Mouse (Mus musculus): ENCODE data around the gene Stk39. TPM values are rescaled to one million over a fixed set of nuclear protein-coding genes. Genes with fewer than 3 reads are reported as not detected.

The Stk39 gene
- polyA plus RNA-seq, 1 experiment from 2014 or later, result 39.5 TPM

DNA sequence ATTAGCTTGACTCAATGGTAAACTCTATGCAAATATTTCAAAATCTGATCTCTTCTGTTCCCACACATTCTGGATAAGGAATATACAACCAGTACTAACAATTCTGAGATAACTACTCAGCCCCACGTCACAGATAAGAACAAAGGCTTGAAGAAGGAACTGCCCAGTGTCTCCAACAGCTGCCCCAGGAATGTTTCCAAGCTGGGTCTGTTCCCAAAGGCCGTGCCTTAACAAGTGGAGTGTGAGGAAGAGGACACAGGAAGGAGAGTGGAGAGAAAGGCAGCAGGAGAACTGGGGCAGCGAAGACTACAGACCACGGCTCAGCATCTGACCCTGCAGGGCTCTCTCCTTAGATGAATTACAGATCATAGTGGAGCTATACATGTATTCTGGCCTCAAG is 39.2 kb downstream of the Stk39 start:
- no peak overlapping the region for H3K4me2 ChIP-seq (ENCODE audit: low read depth)
- H3K27ac ChIP-seq (ENCODE audit: low read depth, low read length), result no peak overlapping the region
- no peaks in the 10 kb centered on the region for H3K9me3 ChIP-seq (ENCODE audit: control insufficient read depth, low read length)
- H3K4me1 ChIP-seq (ENCODE audit: control insufficient read depth, insufficient read depth, low read length), result peaks cover 3% of the 10 kb centered on the region
- 65% methylated on average over 4 of the region's 4 CpGs for WGBS
- no peak overlapping the region for H3K9ac ChIP-seq (ENCODE audit: low read length)
- H3K36me3 ChIP-seq (ENCODE audit: control insufficient read depth, insufficient read depth, low read length), result no peaks in the 10 kb centered on the region
- no peak for DNase-seq (ENCODE audit: low spot score)
- H3K4me3 ChIP-seq (ENCODE audit: low read depth, low read length), result no peak overlapping the region
- no peak for ATAC-seq (ENCODE audit: insufficient read depth, low FRiP score, low TSS enrichment)
- no peaks in the 10 kb centered on the region for H3K27me3 ChIP-seq (ENCODE audit: control insufficient read depth, insufficient read depth, low read length)

GRCm38 (mm10) chr2:68431024-68431962 is 40.8 kb downstream of the Stk39 start:
- WGBS, result 82% methylated on average over 14 of the region's 14 CpGs
- no peak overlapping the region for H3K4me3 ChIP-seq (ENCODE audit: low read depth, low read length)
- no peak for ATAC-seq (ENCODE audit: insufficient read depth, low FRiP score, low TSS enrichment)
- H3K36me3 ChIP-seq (ENCODE audit: control insufficient read depth, insufficient read depth, low read length), result no peaks in the 10 kb centered on the region
- H3K9ac ChIP-seq (ENCODE audit: low read length), result no peak overlapping the region
- H3K27ac ChIP-seq (ENCODE audit: low read depth, low read length), result no peak overlapping the region
- H3K4me1 ChIP-seq (ENCODE audit: control insufficient read depth, insufficient read depth, low read length), result peaks cover 3% of the 10 kb centered on the region
- no peaks in the 10 kb centered on the region for H3K27me3 ChIP-seq (ENCODE audit: control insufficient read depth, insufficient read depth, low read length)
- H3K9me3 ChIP-seq (ENCODE audit: control insufficient read depth, low read length), result no peaks in the 10 kb centered on the region
- no peak overlapping the region for H3K4me2 ChIP-seq (ENCODE audit: low read depth)
- DNase-seq (ENCODE audit: low spot score), result no peak

GRCm38 (mm10) chr2:68430493-68430892 is 41.6 kb downstream of the Stk39 start:
- H3K9me3 ChIP-seq (ENCODE audit: control insufficient read depth, low read length), result no peaks in the 10 kb centered on the region
- peaks cover 3% of the 10 kb centered on the region; the same call in 1 of the 2 replicates for H3K4me1 ChIP-seq (ENCODE audit: control insufficient read depth, insufficient read depth, low read length)
- 88% methylated on average over 5 of the region's 5 CpGs for WGBS
- H3K27ac ChIP-seq (ENCODE audit: low read depth, low read length), result no peak overlapping the region
- no peaks in the 10 kb centered on the region for H3K36me3 ChIP-seq (ENCODE audit: control insufficient read depth, insufficient read depth, low read length)
- H3K9ac ChIP-seq (ENCODE audit: low read length), result no peak overlapping the region
- ATAC-seq (ENCODE audit: insufficient read depth, low FRiP score, low TSS enrichment), result no peak
- no peak overlapping the region for H3K4me2 ChIP-seq (ENCODE audit: low read depth)
- H3K27me3 ChIP-seq (ENCODE audit: control insufficient read depth, insufficient read depth, low read length), result no peaks in the 10 kb centered on the region
- no peak overlapping the region for H3K4me3 ChIP-seq (ENCODE audit: low read depth, low read length)
- DNase-seq (ENCODE audit: low spot score), result no peak

DNA sequence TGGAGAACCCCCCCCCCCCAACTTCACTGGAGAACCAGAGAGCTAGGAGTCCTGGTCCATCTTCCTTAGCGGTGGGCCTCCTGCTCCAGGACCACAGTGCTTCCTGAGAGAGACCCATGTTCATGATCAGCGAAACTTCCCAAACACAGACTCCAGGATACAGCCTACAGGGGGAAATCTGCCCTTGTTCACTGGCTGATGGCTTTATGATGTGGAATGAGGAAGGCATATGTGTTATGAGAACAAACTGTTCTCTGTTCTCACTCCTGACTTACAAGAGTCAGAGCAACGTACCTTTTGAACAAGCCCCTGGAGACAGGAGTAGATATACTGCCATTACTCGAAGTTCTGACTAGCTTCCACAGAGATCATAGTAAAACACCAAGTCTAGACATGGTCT is 42.6 kb downstream of the Stk39 start:
- Histone ChIP-seq H3K4me1 (ENCODE audit: control insufficient read depth, insufficient read depth, low read length) (peaks cover 3% of the 10 kb centered on the region; the same call in 1 of the 2 replicates), H3K4me2 (ENCODE audit: low read depth) (no peak overlapping the region), H3K9me3 (ENCODE audit: control insufficient read depth, low read length) (no peaks in the 10 kb centered on the region), H3K4me3 (ENCODE audit: low read depth, low read length) (no peak overlapping the region), H3K9ac (ENCODE audit: low read length) (no peak overlapping the region), H3K27me3 (ENCODE audit: control insufficient read depth, insufficient read depth, low read length) (no peaks in the 10 kb centered on the region), H3K27ac (ENCODE audit: low read depth, low read length) (no peak overlapping the region), H3K36me3 (ENCODE audit: control insufficient read depth, insufficient read depth, low read length) (no peaks in the 10 kb centered on the region)
- ATAC-seq (ENCODE audit: insufficient read depth, low FRiP score, low TSS enrichment) (no peak), DNase-seq (ENCODE audit: low spot score) (no peak)
- 87% methylated on average over 4 of the region's 4 CpGs for WGBS

- DNase-seq (ENCODE audit: low spot score), result no peak
- Histone ChIP-seq H3K36me3 (ENCODE audit: control insufficient read depth, insufficient read depth, low read length) (no peaks in the 10 kb centered on the region), H3K9ac (ENCODE audit: low read length) (no peak overlapping the region), H3K4me2 (ENCODE audit: low read depth) (no peak overlapping the region), H3K27ac (ENCODE audit: low read depth, low read length) (no peak overlapping the region), H3K4me1 (ENCODE audit: control insufficient read depth, insufficient read depth, low read length) (peaks cover 3% of the 10 kb centered on the region; the same call in 1 of the 2 replicates), H3K9me3 (ENCODE audit: control insufficient read depth, low read length) (no peaks in the 10 kb centered on the region), H3K4me3 (ENCODE audit: low read depth, low read length) (no peak overlapping the region), H3K27me3 (ENCODE audit: control insufficient read depth, insufficient read depth, low read length) (no peaks in the 10 kb centered on the region)
- ATAC-seq (ENCODE audit: insufficient read depth, low FRiP score, low TSS enrichment), result no peak
- 69% methylated on average over 5 of the region's 5 CpGs for whole genome bisulfite sequencing
These were observed 45.0 kb downstream of the Stk39 start for GRCm38 (mm10) chr2:68426977-68427577.

- ATAC-seq (ENCODE audit: insufficient read depth, low FRiP score, low TSS enrichment), result no peak
- DNase-seq (ENCODE audit: low spot score), result no peak
- H3K4me1 ChIP-seq (ENCODE audit: control insufficient read depth, insufficient read depth, low read length), result peaks cover 3% of the 10 kb centered on the region; the same call in 1 of the 2 replicates
These were observed 46.0 kb downstream of the Stk39 start for GRCm38 (mm10) chr2:68426074-68426473.

GRCm38 (mm10) chr2:68421002-68421401 is 51.1 kb downstream of the Stk39 start:
- no peak overlapping the region for H3K4me2 ChIP-seq (ENCODE audit: low read depth)
- no peaks in the 10 kb centered on the region for H3K9me3 ChIP-seq (ENCODE audit: control insufficient read depth, low read length)
- no peak overlapping the region for H3K27ac ChIP-seq (ENCODE audit: low read depth, low read length)
- ATAC-seq (ENCODE audit: insufficient read depth, low FRiP score, low TSS enrichment), result no peak
- H3K36me3 ChIP-seq (ENCODE audit: control insufficient read depth, insufficient read depth, low read length), result no peaks in the 10 kb centered on the region
- WGBS, result 70% methylated on average over 6 of the region's 6 CpGs
- H3K9ac ChIP-seq (ENCODE audit: low read length), result no peak overlapping the region
- no peaks in the 10 kb centered on the region for H3K4me1 ChIP-seq (ENCODE audit: control insufficient read depth, insufficient read depth, low read length)
- DNase-seq (ENCODE audit: low spot score), result no peak
- no peak overlapping the region for H3K4me3 ChIP-seq (ENCODE audit: low read depth, low read length)
- no peaks in the 10 kb centered on the region for H3K27me3 ChIP-seq (ENCODE audit: control insufficient read depth, insufficient read depth, low read length)

More at GRCm38 (mm10) chr2:68426074-68426473, 46.0 kb downstream of the Stk39 start:
- Histone ChIP-seq H3K9me3 (ENCODE audit: control insufficient read depth, low read length) (no peaks in the 10 kb centered on the region), H3K27ac (ENCODE audit: low read depth, low read length) (no peak overlapping the region), H3K4me2 (ENCODE audit: low read depth) (no peak overlapping the region), H3K27me3 (ENCODE audit: control insufficient read depth, insufficient read depth, low read length) (no peaks in the 10 kb centered on the region), H3K4me3 (ENCODE audit: low read depth, low read length) (no peak overlapping the region), H3K36me3 (ENCODE audit: control insufficient read depth, insufficient read depth, low read length) (no peaks in the 10 kb centered on the region), H3K9ac (ENCODE audit: low read length) (no peak overlapping the region)
- WGBS, result 94% methylated on average over 4 of the region's 4 CpGs

DNA sequence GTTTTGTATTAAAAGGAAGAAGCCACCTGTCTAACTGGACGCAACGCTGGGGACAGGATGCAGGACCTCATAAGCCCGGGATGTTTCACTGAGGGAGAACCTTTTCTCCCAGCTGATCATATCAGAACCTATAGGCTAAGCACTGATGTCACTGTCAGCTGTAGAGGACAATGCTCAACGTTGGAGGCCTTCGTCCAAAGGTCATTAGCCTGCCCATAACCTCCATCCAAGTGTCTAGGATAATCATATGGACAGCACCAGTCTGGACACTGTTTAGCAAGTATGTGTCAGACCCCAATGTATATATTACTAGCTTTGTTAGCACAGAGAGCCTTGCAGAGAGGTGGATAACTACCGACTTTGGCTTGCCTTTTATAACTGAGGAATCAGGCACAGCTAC is 51.8 kb downstream of the Stk39 start:
- H3K9ac ChIP-seq (ENCODE audit: low read length), result no peak overlapping the region
- DNase-seq (ENCODE audit: low spot score), result no peak
- ATAC-seq (ENCODE audit: insufficient read depth, low FRiP score, low TSS enrichment), result no peak
- no peaks in the 10 kb centered on the region for H3K36me3 ChIP-seq (ENCODE audit: control insufficient read depth, insufficient read depth, low read length)
- H3K27ac ChIP-seq (ENCODE audit: low read depth, low read length), result no peak overlapping the region
- 92% methylated on average over 6 of the region's 6 CpGs for WGBS
- H3K4me3 ChIP-seq (ENCODE audit: low read depth, low read length), result no peak overlapping the region
- H3K9me3 ChIP-seq (ENCODE audit: control insufficient read depth, low read length), result no peaks in the 10 kb centered on the region
- H3K4me1 ChIP-seq (ENCODE audit: control insufficient read depth, insufficient read depth, low read length), result no peaks in the 10 kb centered on the region
- H3K4me2 ChIP-seq (ENCODE audit: low read depth), result no peak overlapping the region
- no peaks in the 10 kb centered on the region for H3K27me3 ChIP-seq (ENCODE audit: control insufficient read depth, insufficient read depth, low read length)

All from neural tube, embryonic 11.5 days (tissue).